Mouse (Mus musculus): ENCODE results near the gene Lgals2. TPM values are rescaled to one million over a fixed set of nuclear protein-coding genes. Genes with fewer than 3 reads are reported as not detected.
A peak's percentile ranks its signal among the peaks of the same experiment; 100 is the strongest.

The Lgals2 gene
- polyA plus RNA-seq, 1 experiment from 2014 or later: 1.0 TPM

- H3K9ac ChIP-seq (ENCODE audit: low read length): peak within 1 kb of the TSS; percentile 87
- H3K27ac ChIP-seq (ENCODE audit: low read length): peak within 1 kb of the TSS; percentile 99
- peak within 1 kb of the TSS; percentile 82 for H3K4me2 ChIP-seq (ENCODE audit: low read depth, low read length)
- ATAC-seq (ENCODE audit: low read depth): peak; percentile 89
- H3K36me3 ChIP-seq (ENCODE audit: control insufficient read depth, insufficient read depth, low read length): peaks cover 8% of the 10 kb centered on the region
- H3K9me3 ChIP-seq (ENCODE audit: control insufficient read depth, low read length): no peaks in the 10 kb centered on the region
- no peaks in the 10 kb centered on the region for H3K27me3 ChIP-seq (ENCODE audit: control insufficient read depth, insufficient read depth, low read depth, low read length)
- peak within 1 kb of the TSS; percentile 79 for H3K4me3 ChIP-seq (ENCODE audit: low read length)
- H3K4me1 ChIP-seq (replicated peaks; ENCODE audit: control insufficient read depth, insufficient read depth, low read length): peaks cover 28% of the 10 kb centered on the region
- 2% methylated on average over 30 of the region's 95 CpGs for WGBS
These were observed 21.9 kb upstream of the Lgals2 start, which contains the start of gene Gga1 for GRCm38 (mm10) chr15:78876991-78877809. TSS of gene Gga1 (plus strand) at chr15:78877190.

DNA sequence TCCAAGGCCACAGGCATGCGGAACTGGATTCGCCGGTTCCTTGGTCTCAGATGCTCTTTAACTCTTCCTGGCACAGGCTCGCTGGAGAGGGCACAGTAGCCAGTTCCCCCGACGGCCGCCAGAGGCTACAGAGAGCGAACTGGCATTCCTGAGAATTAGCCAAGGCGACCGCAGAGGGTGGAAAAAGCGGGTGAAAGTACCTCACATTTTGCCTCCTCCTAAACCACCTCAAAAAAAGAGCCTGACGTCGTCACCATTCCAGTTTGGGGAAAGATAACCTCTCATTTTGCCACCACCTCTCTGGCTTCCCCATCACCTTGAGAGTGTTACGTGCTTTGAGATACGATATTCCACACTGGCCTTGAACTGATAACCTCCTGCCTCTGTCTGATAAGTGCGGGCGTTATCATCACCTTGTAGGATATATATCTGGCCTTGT lies 20.9 kb upstream of the Lgals2 start:
- under 1% methylated on average over 17 of the region's 17 CpGs for WGBS
- Histone ChIP-seq H3K4me2 (ENCODE audit: low read depth, low read length) (peak overlapping the region; percentile 82), H3K9ac (ENCODE audit: low read length) (peak overlapping the region; percentile 87), H3K27me3 (ENCODE audit: control insufficient read depth, insufficient read depth, low read depth, low read length) (no peaks in the 10 kb centered on the region), H3K4me3 (ENCODE audit: low read length) (peak overlapping the region; percentile 79), H3K9me3 (ENCODE audit: control insufficient read depth, low read length) (no peaks in the 10 kb centered on the region), H3K36me3 (ENCODE audit: control insufficient read depth, insufficient read depth, low read length) (peaks cover 3% of the 10 kb centered on the region), H3K27ac (ENCODE audit: low read length) (peak overlapping the region; percentile 99), H3K4me1 (replicated peaks; ENCODE audit: control insufficient read depth, insufficient read depth, low read length) (peaks cover 28% of the 10 kb centered on the region)
- peak; percentile 41 for ATAC-seq (ENCODE audit: low read depth)

DNA sequence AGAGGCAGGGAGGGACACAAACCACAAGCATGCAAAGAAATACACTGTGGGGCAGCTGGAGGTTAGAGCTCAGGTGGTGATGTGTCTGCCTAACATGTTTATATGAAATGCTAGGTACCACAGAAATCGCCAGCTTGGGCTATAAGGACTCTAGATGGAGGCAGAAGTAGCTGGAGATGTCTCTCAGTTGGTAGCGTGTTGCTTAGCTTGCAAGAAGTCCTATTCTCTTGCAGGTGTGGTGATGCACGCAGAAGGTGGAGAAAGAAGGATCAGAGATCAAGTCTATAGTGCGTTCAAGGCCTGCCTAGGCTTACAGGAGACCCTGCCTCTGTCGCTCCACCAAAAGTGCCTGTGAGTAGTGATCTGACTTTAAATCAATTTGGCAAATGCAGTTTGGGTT lies 20.2 kb upstream of the Lgals2 start:
- Histone ChIP-seq H3K36me3 (ENCODE audit: control insufficient read depth, insufficient read depth, low read length) (no peaks in the 10 kb centered on the region), H3K9me3 (ENCODE audit: control insufficient read depth, low read length) (no peaks in the 10 kb centered on the region), H3K27ac (ENCODE audit: low read length) (peak overlapping the region; percentile 99), H3K27me3 (ENCODE audit: control insufficient read depth, insufficient read depth, low read depth, low read length) (no peaks in the 10 kb centered on the region), H3K4me2 (ENCODE audit: low read depth, low read length) (peak overlapping the region; percentile 82), H3K4me1 (replicated peaks; ENCODE audit: control insufficient read depth, insufficient read depth, low read length) (peaks cover 28% of the 10 kb centered on the region), H3K4me3 (ENCODE audit: low read length) (no peak overlapping the region; the same call in 1 of the 2 replicates), H3K9ac (ENCODE audit: low read length) (peak overlapping the region; percentile 87; the same call in 1 of the 2 replicates)
- no peak for ATAC-seq (ENCODE audit: low read depth)
- WGBS: 67% methylated on average over 5 of the region's 5 CpGs

DNA sequence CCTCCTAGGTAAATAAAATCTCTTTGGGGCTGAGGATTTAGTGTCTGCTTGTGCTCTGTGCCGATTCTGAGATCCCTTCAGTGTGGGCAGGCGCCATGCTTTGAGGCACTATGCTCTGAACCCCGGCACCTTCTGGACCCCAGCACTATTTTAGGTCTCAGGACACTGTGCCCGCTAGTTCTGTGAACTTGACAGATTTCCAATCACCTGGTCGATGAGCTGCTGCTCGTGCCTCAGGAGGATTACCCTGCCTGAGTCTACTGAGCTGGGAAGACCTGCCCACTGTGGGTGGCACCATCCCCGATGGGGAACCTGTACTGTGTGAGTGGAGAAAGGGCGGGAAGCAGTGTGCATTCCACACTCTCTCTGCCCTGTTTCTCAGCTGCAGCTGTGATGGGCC lies 19.7 kb upstream of the Lgals2 start:
- 61% methylated on average over 8 of the region's 8 CpGs for WGBS
- ATAC-seq (ENCODE audit: low read depth): no peak
- H3K4me1 ChIP-seq (replicated peaks; ENCODE audit: control insufficient read depth, insufficient read depth, low read length): peaks cover 28% of the 10 kb centered on the region
- H3K27ac ChIP-seq (ENCODE audit: low read length): peak overlapping the region; percentile 99
- no peak overlapping the region for H3K4me3 ChIP-seq (ENCODE audit: low read length)
- no peak overlapping the region for H3K9ac ChIP-seq (ENCODE audit: low read length)
- no peak overlapping the region for H3K4me2 ChIP-seq (ENCODE audit: low read depth, low read length)
- H3K9me3 ChIP-seq (ENCODE audit: control insufficient read depth, low read length): no peaks in the 10 kb centered on the region
- H3K27me3 ChIP-seq (ENCODE audit: control insufficient read depth, insufficient read depth, low read depth, low read length): no peaks in the 10 kb centered on the region
- no peaks in the 10 kb centered on the region for H3K36me3 ChIP-seq (ENCODE audit: control insufficient read depth, insufficient read depth, low read length)

DNA sequence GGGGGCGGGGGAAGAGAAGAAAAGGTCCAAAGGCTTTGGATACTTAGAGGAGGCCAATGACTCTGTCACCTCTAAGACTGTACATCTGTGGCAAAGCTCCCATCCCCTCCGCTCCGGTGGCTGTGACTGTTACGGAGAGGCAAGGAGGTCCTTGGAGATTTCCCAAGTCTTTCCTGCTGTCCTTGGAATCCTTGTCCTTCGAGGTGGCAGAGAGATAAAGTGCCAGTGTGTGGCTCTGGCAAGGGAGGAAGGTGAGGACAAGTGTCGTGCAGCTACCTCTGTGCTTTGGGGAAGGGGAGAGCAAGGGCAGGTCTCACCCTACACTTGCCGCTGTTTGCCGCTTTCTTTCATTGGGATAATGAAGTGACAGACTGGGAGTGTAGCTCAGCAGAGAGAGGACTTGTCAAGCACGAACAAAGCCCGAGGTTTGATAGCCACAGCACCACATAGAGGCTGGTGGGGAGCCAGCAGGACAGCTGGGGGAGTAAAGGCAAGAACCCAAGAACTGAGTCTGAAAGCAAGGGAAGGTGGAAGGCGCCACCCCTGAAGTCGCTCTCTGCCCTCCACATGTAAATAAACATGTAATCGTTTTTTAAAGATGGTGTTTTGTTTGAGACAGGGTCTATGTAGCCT lies 18.6 kb upstream of the Lgals2 start:
- H3K36me3 ChIP-seq (ENCODE audit: control insufficient read depth, insufficient read depth, low read length): no peaks in the 10 kb centered on the region
- H3K4me1 ChIP-seq (replicated peaks; ENCODE audit: control insufficient read depth, insufficient read depth, low read length): peaks cover 25% of the 10 kb centered on the region
- ATAC-seq (ENCODE audit: low read depth): no peak
- no peak overlapping the region for H3K4me3 ChIP-seq (ENCODE audit: low read length)
- no peak overlapping the region; the same call in 1 of the 2 replicates for H3K27ac ChIP-seq (ENCODE audit: low read length)
- no peak overlapping the region; the same call in 1 of the 2 replicates for H3K4me2 ChIP-seq (ENCODE audit: low read depth, low read length)
- no peaks in the 10 kb centered on the region for H3K9me3 ChIP-seq (ENCODE audit: control insufficient read depth, low read length)
- WGBS: 34% methylated on average over 13 of the region's 13 CpGs
- peak overlapping the region; percentile 43 for H3K9ac ChIP-seq (ENCODE audit: low read length)
- H3K27me3 ChIP-seq (ENCODE audit: control insufficient read depth, insufficient read depth, low read depth, low read length): no peaks in the 10 kb centered on the region

DNA sequence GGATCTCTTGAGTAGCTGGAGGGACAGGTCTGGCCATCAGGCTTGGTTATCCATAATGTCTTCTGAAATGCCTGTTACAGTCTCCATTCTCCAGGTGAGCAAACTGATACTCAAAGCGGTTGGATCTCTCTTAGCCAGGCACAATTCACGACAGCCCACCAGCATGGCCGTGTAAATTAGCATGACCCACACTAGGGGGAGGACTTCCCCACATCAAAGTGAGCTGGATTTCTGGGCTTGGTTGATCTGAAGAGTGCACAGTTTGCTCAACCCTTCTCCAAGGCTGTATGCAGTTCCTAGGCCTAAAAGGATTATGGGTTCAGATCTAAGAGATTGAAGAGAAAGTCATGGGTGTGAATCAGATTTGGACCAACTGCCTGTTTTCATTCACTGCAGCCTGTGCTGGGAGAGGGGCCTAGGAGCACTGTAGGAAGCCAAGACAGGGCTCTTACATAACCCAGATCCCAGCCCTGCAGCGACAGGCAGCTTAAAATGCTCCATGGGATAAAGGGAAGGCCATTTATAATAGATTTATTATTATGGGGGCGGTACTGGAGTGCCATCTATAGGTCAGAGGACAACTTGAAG lies 16.8 kb upstream of the Lgals2 start:
- no peaks in the 10 kb centered on the region for H3K9me3 ChIP-seq (ENCODE audit: control insufficient read depth, low read length)
- H3K4me2 ChIP-seq (ENCODE audit: low read depth, low read length): no peak overlapping the region
- H3K27me3 ChIP-seq (ENCODE audit: control insufficient read depth, insufficient read depth, low read depth, low read length): no peaks in the 10 kb centered on the region
- H3K27ac ChIP-seq (ENCODE audit: low read length): no peak overlapping the region; the same call in 1 of the 2 replicates
- no peaks in the 10 kb centered on the region for H3K36me3 ChIP-seq (ENCODE audit: control insufficient read depth, insufficient read depth, low read length)
- H3K9ac ChIP-seq (ENCODE audit: low read length): no peak overlapping the region
- WGBS: 42% methylated on average over 5 of the region's 5 CpGs
- peaks cover 29% of the 10 kb centered on the region for H3K4me1 ChIP-seq (replicated peaks; ENCODE audit: control insufficient read depth, insufficient read depth, low read length)
- no peak overlapping the region for H3K4me3 ChIP-seq (ENCODE audit: low read length)
- no peak for ATAC-seq (ENCODE audit: low read depth)

GRCm38 (mm10) chr15:78869775-78870174 lies 14.4 kb upstream of the Lgals2 start:
- H3K36me3 ChIP-seq (ENCODE audit: control insufficient read depth, insufficient read depth, low read length): no peaks in the 10 kb centered on the region
- H3K4me2 ChIP-seq (ENCODE audit: low read depth, low read length): no peak overlapping the region
- H3K9ac ChIP-seq (ENCODE audit: low read length): no peak overlapping the region
- no peaks in the 10 kb centered on the region for H3K9me3 ChIP-seq (ENCODE audit: control insufficient read depth, low read length)
- H3K27ac ChIP-seq (ENCODE audit: low read length): no peak overlapping the region
- H3K4me1 ChIP-seq (replicated peaks; ENCODE audit: control insufficient read depth, insufficient read depth, low read length): peaks cover 24% of the 10 kb centered on the region
- no peak overlapping the region for H3K4me3 ChIP-seq (ENCODE audit: low read length)
- ATAC-seq (ENCODE audit: low read depth): no peak
- H3K27me3 ChIP-seq (ENCODE audit: control insufficient read depth, insufficient read depth, low read depth, low read length): no peaks in the 10 kb centered on the region
- 21% methylated on average over 6 of the region's 6 CpGs for WGBS

GRCm38 (mm10) chr15:78868826-78869233 lies 13.5 kb upstream of the Lgals2 start:
- H3K27me3 ChIP-seq (ENCODE audit: control insufficient read depth, insufficient read depth, low read depth, low read length): no peaks in the 10 kb centered on the region
- peak overlapping the region; percentile 6; the same call in 1 of the 2 replicates for H3K4me2 ChIP-seq (ENCODE audit: low read depth, low read length)
- no peak overlapping the region for H3K4me3 ChIP-seq (ENCODE audit: low read length)
- ATAC-seq (ENCODE audit: low read depth): peak; percentile 59
- WGBS: 30% methylated on average over 7 of the region's 7 CpGs
- H3K4me1 ChIP-seq (replicated peaks; ENCODE audit: control insufficient read depth, insufficient read depth, low read length): peaks cover 21% of the 10 kb centered on the region
- peak overlapping the region; percentile 0; the same call in 1 of the 2 replicates for H3K9ac ChIP-seq (ENCODE audit: low read length)
- peak overlapping the region; percentile 85 for H3K27ac ChIP-seq (ENCODE audit: low read length)
- H3K9me3 ChIP-seq (ENCODE audit: control insufficient read depth, low read length): no peaks in the 10 kb centered on the region
- no peaks in the 10 kb centered on the region for H3K36me3 ChIP-seq (ENCODE audit: control insufficient read depth, insufficient read depth, low read length)

DNA sequence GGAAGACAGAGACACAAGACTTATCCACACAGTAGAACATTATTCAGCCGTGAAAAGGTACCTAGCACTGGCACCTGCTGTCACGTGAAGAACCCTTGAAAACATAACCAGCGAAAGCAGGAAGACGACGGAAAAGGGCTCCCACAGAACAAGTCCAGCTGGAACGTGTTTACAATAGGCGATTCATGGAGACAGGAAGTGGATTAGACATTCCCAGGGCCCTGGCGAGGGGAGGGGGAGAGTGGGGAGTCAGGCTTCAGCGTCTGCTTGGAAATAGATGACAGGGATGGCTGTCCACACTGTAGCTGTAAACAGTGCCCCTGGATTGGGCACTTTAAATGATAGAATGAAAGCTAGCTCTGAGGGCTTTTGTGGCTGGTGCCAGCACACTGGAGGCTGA lies 13.1 kb upstream of the Lgals2 start:
- Histone ChIP-seq H3K4me1 (replicated peaks; ENCODE audit: control insufficient read depth, insufficient read depth, low read length) (peaks cover 22% of the 10 kb centered on the region), H3K36me3 (ENCODE audit: control insufficient read depth, insufficient read depth, low read length) (no peaks in the 10 kb centered on the region), H3K4me3 (ENCODE audit: low read length) (no peak overlapping the region), H3K9ac (ENCODE audit: low read length) (no peak overlapping the region; the same call in 1 of the 2 replicates), H3K9me3 (ENCODE audit: control insufficient read depth, low read length) (no peaks in the 10 kb centered on the region), H3K27ac (ENCODE audit: low read length) (peak overlapping the region; percentile 85), H3K27me3 (ENCODE audit: control insufficient read depth, insufficient read depth, low read depth, low read length) (no peaks in the 10 kb centered on the region), H3K4me2 (ENCODE audit: low read depth, low read length) (peak overlapping the region; percentile 6; the same call in 1 of the 2 replicates)
- 3% methylated on average over 9 of the region's 9 CpGs for WGBS
- ATAC-seq (ENCODE audit: low read depth): peak; percentile 88

Measured in lung, embryonic 16.5 days (tissue).